Mouse (Mus musculus) subcutaneous adipose tissue, adult 2 months (tissue): ENCODE measurements around the gene Dgkb. TPM values are rescaled to one million over a fixed set of nuclear protein-coding genes. Genes with fewer than 3 reads are reported as not detected.

Source experiments
- polyA plus RNA-seq: library from polyadenylated mRNA; depleted of rRNA; stranded (reverse); fragments of >200 nt; gene quantifications from 2 replicates; pipeline ENCODE4 v1.2.3, GENCODE M21; 2012; ENCODE audit warnings: low replicate concordance; rRNA removed

The Dgkb gene
- polyA plus RNA-seq, result 0.49 and 0.59 TPM in 2 replicates

GRCm38 (mm10) chr12:37817426-37817825, at the start of gene Dgkb:
Dgkb (plus strand) TSS chr12:37817726.

